Mouse (Mus musculus): ENCODE measurements around the gene Srpx. TPM values are rescaled to one million over a fixed set of nuclear protein-coding genes. Genes with fewer than 3 reads are reported as not detected.

Srpx gene
- total RNA-seq, 2 experiments from 2014 or later: 11.8 to 12.0 TPM

Other genes with a start within 250 kb of the Srpx start
- gene Sytl5, start 232.1 kb downstream of the Srpx start, total RNA-seq (2021): under 1 TPM in 1 of 2 experiments, not detected in 1; 0.14 TPM
- 1 to 10 TPM; 7.1 to 8.4 TPM for gene Rpgr, start 99.2 kb upstream of the Srpx start, total RNA-seq (2021)
- not detected for gene Otc, start 134.6 kb upstream of the Srpx start, total RNA-seq (2021)